Mouse (Mus musculus): ENCODE results near the gene Bcar3. TPM values are rescaled to one million over a fixed set of nuclear protein-coding genes. Genes with fewer than 3 reads are reported as not detected.
A peak's percentile ranks its signal among the peaks of the same experiment; 100 is the strongest.

The Bcar3 gene
- polyA plus RNA-seq, 1 experiment from 2014 or later: 5.9 TPM

- no peak overlapping the region for H3K4me3 ChIP-seq
- peak overlapping the region; percentile 14; the same call in 1 of the 2 replicates for H3K4me2 ChIP-seq
- ATAC-seq (ENCODE audit: low FRiP score, low read depth): peak; percentile 14; the same call in 1 of the 2 replicates
- WGBS: 37% methylated on average over 13 of the region's 13 CpGs
- no peaks in the 10 kb centered on the region for H3K36me3 ChIP-seq
- no peaks in the 10 kb centered on the region for H3K9me3 ChIP-seq
- H3K27ac ChIP-seq (replicated peaks): 0 out of 2 replicates have a peak overlapping the region, but pooled peaks have one; percentile 22
- peaks cover 30% of the 10 kb centered on the region for H3K4me1 ChIP-seq (replicated peaks)
- no peaks in the 10 kb centered on the region for H3K27me3 ChIP-seq
- H3K9ac ChIP-seq: no peak overlapping the region
These were observed 225.1 kb downstream of the Bcar3 start for GRCm38 (mm10) chr3:122519082-122519481.

GRCm38 (mm10) chr3:122520365-122520764, 226.4 kb downstream of the Bcar3 start:
- no peak overlapping the region for H3K4me3 ChIP-seq
- no peaks in the 10 kb centered on the region for H3K36me3 ChIP-seq
- no peak overlapping the region for H3K27ac ChIP-seq (replicated peaks)
- no peaks in the 10 kb centered on the region for H3K27me3 ChIP-seq
- H3K4me2 ChIP-seq: no peak overlapping the region
- 85% methylated on average over 3 of the region's 3 CpGs for WGBS
- no peak overlapping the region for H3K9ac ChIP-seq
- peaks cover 30% of the 10 kb centered on the region for H3K4me1 ChIP-seq (replicated peaks)
- no peak for ATAC-seq (ENCODE audit: low FRiP score, low read depth)
- H3K9me3 ChIP-seq: no peaks in the 10 kb centered on the region

GRCm38 (mm10) chr3:122520875-122521274, 226.9 kb downstream of the Bcar3 start:
- no peak overlapping the region for H3K27ac ChIP-seq (replicated peaks)
- no peaks in the 10 kb centered on the region for H3K9me3 ChIP-seq
- H3K4me1 ChIP-seq (replicated peaks): peaks cover 30% of the 10 kb centered on the region
- H3K4me3 ChIP-seq: no peak overlapping the region
- no peaks in the 10 kb centered on the region for H3K36me3 ChIP-seq
- 92% methylated on average over 4 of the region's 4 CpGs for WGBS
- ATAC-seq (ENCODE audit: low FRiP score, low read depth): no peak
- H3K27me3 ChIP-seq: no peaks in the 10 kb centered on the region
- no peak overlapping the region for H3K9ac ChIP-seq
- H3K4me2 ChIP-seq: no peak overlapping the region

- Histone ChIP-seq H3K4me2 (no peak overlapping the region), H3K36me3 (no peaks in the 10 kb centered on the region), H3K9me3 (no peaks in the 10 kb centered on the region), H3K27ac (replicated peaks) (no peak overlapping the region), H3K27me3 (no peaks in the 10 kb centered on the region), H3K4me3 (no peak overlapping the region), H3K4me1 (replicated peaks) (peaks cover 30% of the 10 kb centered on the region), H3K9ac (no peak overlapping the region)
- WGBS: 70% methylated on average over 1 of the region's 1 CpGs
- no peak for ATAC-seq (ENCODE audit: low FRiP score, low read depth)
These were observed 227.4 kb downstream of the Bcar3 start for GRCm38 (mm10) chr3:122521294-122521693.

- H3K4me2 ChIP-seq: no peak overlapping the region
- H3K4me3 ChIP-seq: no peak overlapping the region
- no peaks in the 10 kb centered on the region for H3K9me3 ChIP-seq
- no peaks in the 10 kb centered on the region for H3K27me3 ChIP-seq
- no peak overlapping the region for H3K27ac ChIP-seq (replicated peaks)
- no peak overlapping the region for H3K9ac ChIP-seq
- no peak for ATAC-seq (ENCODE audit: low FRiP score, low read depth)
- WGBS: 91% methylated on average over 3 of the region's 3 CpGs
- no peaks in the 10 kb centered on the region for H3K4me1 ChIP-seq (replicated peaks)
- H3K36me3 ChIP-seq: no peaks in the 10 kb centered on the region
These were observed 234.5 kb downstream of the Bcar3 start for GRCm38 (mm10) chr3:122528477-122528876.

GRCm38 (mm10) chr3:122535938-122536703, 242.2 kb downstream of the Bcar3 start:
- 90% methylated on average over 8 of the region's 8 CpGs for WGBS
- Histone ChIP-seq H3K9me3 (no peaks in the 10 kb centered on the region), H3K27me3 (no peaks in the 10 kb centered on the region), H3K4me1 (replicated peaks) (no peaks in the 10 kb centered on the region), H3K9ac (no peak overlapping the region), H3K27ac (replicated peaks) (no peak overlapping the region), H3K36me3 (peaks cover 34% of the 10 kb centered on the region), H3K4me2 (no peak overlapping the region), H3K4me3 (no peak overlapping the region)
- ATAC-seq (ENCODE audit: low FRiP score, low read depth): no peak

GRCm38 (mm10) chr3:122538851-122539250, 244.9 kb downstream of the Bcar3 start:
- 94% methylated on average over 2 of the region's 2 CpGs for WGBS
- Histone ChIP-seq H3K27me3 (no peaks in the 10 kb centered on the region), H3K4me3 (no peak overlapping the region), H3K27ac (replicated peaks) (no peak overlapping the region), H3K9me3 (no peaks in the 10 kb centered on the region), H3K4me1 (replicated peaks) (no peaks in the 10 kb centered on the region), H3K36me3 (peaks cover 59% of the 10 kb centered on the region), H3K9ac (no peak overlapping the region), H3K4me2 (no peak overlapping the region)
- no peak for ATAC-seq (ENCODE audit: low FRiP score, low read depth)

- no peaks in the 10 kb centered on the region for H3K4me1 ChIP-seq (replicated peaks)
- no peaks in the 10 kb centered on the region for H3K27me3 ChIP-seq
- H3K4me3 ChIP-seq: no peak overlapping the region
- H3K9me3 ChIP-seq: no peaks in the 10 kb centered on the region
- no peak overlapping the region for H3K27ac ChIP-seq (replicated peaks)
- ATAC-seq (ENCODE audit: low FRiP score, low read depth): no peak
- H3K36me3 ChIP-seq: peaks cover 70% of the 10 kb centered on the region
- H3K4me2 ChIP-seq: no peak overlapping the region
- H3K9ac ChIP-seq: no peak overlapping the region
- 76% methylated on average over 17 of the region's 17 CpGs for WGBS
These were observed 246.2 kb downstream of the Bcar3 start for GRCm38 (mm10) chr3:122539961-122540690.

- no peaks in the 10 kb centered on the region for H3K9me3 ChIP-seq
- no peaks in the 10 kb centered on the region for H3K27me3 ChIP-seq
- H3K9ac ChIP-seq: no peak overlapping the region
- H3K4me2 ChIP-seq: no peak overlapping the region
- WGBS: 76% methylated on average over 4 of the region's 4 CpGs
- H3K4me1 ChIP-seq (replicated peaks): no peaks in the 10 kb centered on the region
- no peak overlapping the region for H3K27ac ChIP-seq (replicated peaks)
- H3K4me3 ChIP-seq: no peak overlapping the region
- no peak for ATAC-seq (ENCODE audit: low FRiP score, low read depth)
- H3K36me3 ChIP-seq: peaks cover 76% of the 10 kb centered on the region
These were observed 247.0 kb downstream of the Bcar3 start for GRCm38 (mm10) chr3:122540918-122541317.

GRCm38 (mm10) chr3:122545346-122545745, 251.4 kb downstream of the Bcar3 start:
- WGBS: 83% methylated on average over 2 of the region's 2 CpGs
- ATAC-seq (ENCODE audit: low FRiP score, low read depth): no peak
- Histone ChIP-seq H3K9me3 (no peaks in the 10 kb centered on the region), H3K36me3 (peaks cover 72% of the 10 kb centered on the region), H3K27ac (replicated peaks) (no peak overlapping the region), H3K4me3 (no peak overlapping the region), H3K4me2 (no peak overlapping the region), H3K4me1 (replicated peaks) (no peaks in the 10 kb centered on the region), H3K9ac (no peak overlapping the region), H3K27me3 (no peaks in the 10 kb centered on the region)

GRCm38 (mm10) chr3:122547469-122547868, 253.5 kb downstream of the Bcar3 start:
- ATAC-seq (ENCODE audit: low FRiP score, low read depth): no peak
- no peak overlapping the region for H3K9ac ChIP-seq
- peaks cover 52% of the 10 kb centered on the region for H3K36me3 ChIP-seq
- no peak overlapping the region for H3K4me2 ChIP-seq
- WGBS: 86% methylated on average over 4 of the region's 4 CpGs
- H3K4me1 ChIP-seq (replicated peaks): no peaks in the 10 kb centered on the region
- H3K4me3 ChIP-seq: no peak overlapping the region
- no peaks in the 10 kb centered on the region for H3K27me3 ChIP-seq
- no peak overlapping the region for H3K27ac ChIP-seq (replicated peaks)
- no peaks in the 10 kb centered on the region for H3K9me3 ChIP-seq

GRCm38 (mm10) chr3:122551174-122551573, 257.2 kb downstream of the Bcar3 start:
- Histone ChIP-seq H3K36me3 (peaks cover 22% of the 10 kb centered on the region), H3K27ac (replicated peaks) (no peak overlapping the region), H3K9ac (no peak overlapping the region), H3K9me3 (no peaks in the 10 kb centered on the region), H3K27me3 (no peaks in the 10 kb centered on the region), H3K4me3 (no peak overlapping the region), H3K4me2 (no peak overlapping the region), H3K4me1 (replicated peaks) (no peaks in the 10 kb centered on the region)
- no peak for ATAC-seq (ENCODE audit: low FRiP score, low read depth)
- WGBS: 96% methylated on average over 3 of the region's 3 CpGs
